Mouse (Mus musculus) C2C12 (cell line): Measurements from ENCODE around the gene Ildr2. TPM values are rescaled to one million over a fixed set of nuclear protein-coding genes. Genes with fewer than 3 reads are reported as not detected.

Experiments used
- H3K27me3 ChIP-seq: one replicate; pipeline ENCODE4 v1.6.1; 2011; ENCODE audit not compliant: control insufficient read depth, insufficient read depth, insufficient read length
- H3K36me3 ChIP-seq: one replicate; pipeline ENCODE4 v1.6.1; 2011; ENCODE audit not compliant: control insufficient read depth, insufficient read depth
- H3K4me3 ChIP-seq: one replicate; pipeline ENCODE4 v1.5.1; 2011; ENCODE audit warnings: mild to moderate bottlenecking, control low read depth; ENCODE audit not compliant: poor library complexity, insufficient read depth, severe bottlenecking
- H3K79me2 ChIP-seq: one replicate; pipeline ENCODE4 v1.6.1; 2011; ENCODE audit not compliant: control insufficient read depth, insufficient read depth
- H3K79me3 ChIP-seq: one replicate; pipeline ENCODE4 v1.6.1; 2011; ENCODE audit warnings: low read depth, control low read depth
- H3ac ChIP-seq: one replicate; pipeline ENCODE3; 2011; ENCODE audit warnings: low read depth; ENCODE audit not compliant: control insufficient read depth, insufficient read length
- CEBPB ChIP-seq: IDR thresholded peaks from one replicate; pipeline ENCODE4 v1.6.1; 2011; ENCODE audit warnings: low read depth, mild to moderate bottlenecking, control low read depth, moderate library complexity
- CTCF ChIP-seq: IDR thresholded peaks from one replicate; pipeline ENCODE4 v1.5.1; 2011; ENCODE audit not compliant: control insufficient read depth, insufficient read depth, insufficient read length
- FOSL1 ChIP-seq: IDR thresholded peaks from one replicate; pipeline ENCODE4 v1.8.0; 2011; ENCODE audit warnings: mild to moderate bottlenecking, low read length; ENCODE audit not compliant: poor library complexity, insufficient read depth, severe bottlenecking
- MAX ChIP-seq: IDR thresholded peaks from one replicate; pipeline ENCODE4 v1.6.1; 2011; ENCODE audit warnings: mild to moderate bottlenecking, control low read depth
- MYOD1 ChIP-seq: IDR thresholded peaks from one replicate; pipeline ENCODE4 v1.6.1; 2011; ENCODE audit warnings: low read depth; ENCODE audit not compliant: control insufficient read depth, insufficient read length
- MYOG ChIP-seq: IDR thresholded peaks from one replicate; pipeline ENCODE4 v1.6.1; 2011; ENCODE audit not compliant: control insufficient read depth, insufficient read length; ENCODE audit errors: extremely low read depth
- USF1 ChIP-seq: IDR thresholded peaks from one replicate; pipeline ENCODE4 v1.6.1; 2011; ENCODE audit warnings: low read depth, mild to moderate bottlenecking, control low read depth, moderate library complexity
- polyA plus RNA-seq: library from polyadenylated mRNA; unstranded; fragments of >200 nt; fragmentation: generic; extraction: Trizol; gene quantifications from one replicate; pipeline ENCODE4 v1.2.1, GENCODE M21; 2012; ENCODE audit warnings: missing spikeins

Ildr2 gene
- polyA plus RNA-seq, 1 experiment = 8.8 TPM

- TF ChIP-seq CTCF (no peak), MYOD1 (no peak), CEBPB (no peak), FOSL1 (no peak), USF1 (no peak), MYOG (no peak), MAX (no peak)
These were observed 54.5 kb downstream of the Ildr2 start for GRCm38 (mm10) chr1:166308471-166308850.

GRCm38 (mm10) chr1:166308851-166309715, 55.1 kb downstream of the Ildr2 start:
- no peaks in the 10 kb centered on the region for H3K36me3 ChIP-seq
- H3K4me3 ChIP-seq = no peak overlapping the region
- no peaks in the 10 kb centered on the region for H3K79me3 ChIP-seq
- no peaks in the 10 kb centered on the region for H3K27me3 ChIP-seq
- TF ChIP-seq MYOD1 = no peak
- no peak for TF ChIP-seq MYOG
- TF ChIP-seq CTCF = no peak
- no peak for TF ChIP-seq MAX
- no peak for TF ChIP-seq USF1
- no peak for TF ChIP-seq CEBPB
- no peak for TF ChIP-seq FOSL1
- H3ac ChIP-seq = no peak overlapping the region
- no peaks in the 10 kb centered on the region for H3K79me2 ChIP-seq

More at GRCm38 (mm10) chr1:166308471-166308850, 54.5 kb downstream of the Ildr2 start:
- no peaks in the 10 kb centered on the region for H3K36me3 ChIP-seq
- no peak overlapping the region for H3K4me3 ChIP-seq
- no peaks in the 10 kb centered on the region for H3K79me3 ChIP-seq
- no peaks in the 10 kb centered on the region for H3K79me2 ChIP-seq
- no peaks in the 10 kb centered on the region for H3K27me3 ChIP-seq
- no peak overlapping the region for H3ac ChIP-seq

GRCm38 (mm10) chr1:166311151-166311550, 57.2 kb downstream of the Ildr2 start:
- no peak overlapping the region for H3K4me3 ChIP-seq
- no peaks in the 10 kb centered on the region for H3K79me2 ChIP-seq
- no peak overlapping the region for H3ac ChIP-seq
- no peaks in the 10 kb centered on the region for H3K36me3 ChIP-seq
- no peaks in the 10 kb centered on the region for H3K79me3 ChIP-seq
- no peaks in the 10 kb centered on the region for H3K27me3 ChIP-seq
- TF ChIP-seq MAX (no peak), MYOD1 (no peak), USF1 (no peak), MYOG (no peak), FOSL1 (no peak), CTCF (no peak), CEBPB (no peak)

- H3K79me2 ChIP-seq = no peaks in the 10 kb centered on the region
- TF ChIP-seq MYOG (no peak), MYOD1 (peak; percentile 67), FOSL1 (peak; percentile 32)
- H3ac ChIP-seq = no peak overlapping the region
- no peaks in the 10 kb centered on the region for H3K27me3 ChIP-seq
- H3K79me3 ChIP-seq = no peaks in the 10 kb centered on the region
- no peak overlapping the region for H3K4me3 ChIP-seq
- H3K36me3 ChIP-seq = no peaks in the 10 kb centered on the region
These were observed 59.7 kb downstream of the Ildr2 start for GRCm38 (mm10) chr1:166313637-166314036.

- Histone ChIP-seq H3K27me3 (no peaks in the 10 kb centered on the region), H3K4me3 (no peak overlapping the region), H3K36me3 (no peaks in the 10 kb centered on the region), H3K79me2 (no peaks in the 10 kb centered on the region), H3ac (no peak overlapping the region), H3K79me3 (no peaks in the 10 kb centered on the region)
- TF ChIP-seq CTCF = no peak
- TF ChIP-seq MAX = no peak
These were observed 61.8 kb downstream of the Ildr2 start for GRCm38 (mm10) chr1:166315706-166316105.

- Histone ChIP-seq H3ac (no peak overlapping the region), H3K4me3 (no peak overlapping the region), H3K36me3 (no peaks in the 10 kb centered on the region), H3K79me2 (no peaks in the 10 kb centered on the region), H3K27me3 (no peaks in the 10 kb centered on the region), H3K79me3 (no peaks in the 10 kb centered on the region)
- peak; percentile 67 for TF ChIP-seq CTCF
- TF ChIP-seq MYOD1 = no peak
These were observed 65.3 kb downstream of the Ildr2 start for GRCm38 (mm10) chr1:166319132-166319698.
